Mouse (Mus musculus) stomach, embryonic 14.5 days (tissue): Measurements from ENCODE around the gene Trim71. TPM values are rescaled to one million over a fixed set of nuclear protein-coding genes. Genes with fewer than 3 reads are reported as not detected.

Source experiments
- ATAC-seq: fragments of 200-750 bp; cut with Nextera tagmentation; 2 replicates; pipeline ENCODE4 v1.8.0; 2017; ENCODE audit warnings: low read depth, moderate TSS enrichment; ENCODE audit not compliant: insufficient number of reproducible peaks, insufficient read depth, low FRiP score
- H3K27ac ChIP-seq: fragments of 300-500 bp; sonication (generic); 2 replicates; pipeline ENCODE4 v1.5.1; 2014; ENCODE audit warnings: mild to moderate bottlenecking, low read length, moderate library complexity, mixed read lengths
- H3K27me3 ChIP-seq: fragments of 300-500 bp; sonication (generic); 2 replicates; pipeline ENCODE4 v1.6.1; 2014; ENCODE audit warnings: low read length, control low read depth, mixed read lengths; ENCODE audit not compliant: control insufficient read depth, insufficient read depth
- H3K36me3 ChIP-seq: fragments of 300-500 bp; sonication (generic); 2 replicates; pipeline ENCODE4 v1.6.1; 2014; ENCODE audit warnings: mild to moderate bottlenecking, control low read depth, low read length, moderate library complexity, mixed read lengths; ENCODE audit not compliant: control insufficient read depth, insufficient read depth
- H3K4me1 ChIP-seq: fragments of 300-500 bp; sonication (generic); 2 replicates; pipeline ENCODE4 v1.6.1; 2014; ENCODE audit warnings: low read length, control low read depth, mixed read lengths; ENCODE audit not compliant: control insufficient read depth, insufficient read depth
- H3K4me2 ChIP-seq: fragments of 300-500 bp; sonication (generic); replicated peaks from 2 replicates; pipeline ENCODE4 v1.6.1; 2014; ENCODE audit warnings: low read depth, low read length, control low read depth
- H3K4me3 ChIP-seq: fragments of 300-500 bp; sonication (generic); 2 replicates; pipeline ENCODE4 v1.5.1; 2014; ENCODE audit warnings: low read depth, low read length, control low read depth
- H3K9ac ChIP-seq: fragments of 300-500 bp; sonication (generic); replicated peaks from 2 replicates; pipeline ENCODE4 v1.6.1; 2014; ENCODE audit warnings: low read depth, mild to moderate bottlenecking, control low read depth, low read length, moderate library complexity, mixed read lengths
- H3K9me3 ChIP-seq: fragments of 300-500 bp; sonication (generic); 2 replicates; pipeline ENCODE4 v1.6.1; 2016; ENCODE audit warnings: low read depth, low read length, control low read depth; ENCODE audit not compliant: control insufficient read depth
- WGBS: fragments of 180-500 bp; shearing (Covaris S2); extraction: QIAGEN DNeasy Blood & Tissue Kit; methylation state at CpG from one replicate; pipeline ENCODE4 v1.1.7; 2014; 5-methylcytosine and 5-hydroxymethylcytosine counted together
- polyA plus RNA-seq: library from polyadenylated mRNA; unstranded; fragments of >200 nt; fragmentation: Nextera tagmentation; extraction: Ambion mirVana; gene quantifications from 2 replicates; pipeline ENCODE4 v1.2.1, GENCODE M21; 2014

Gene Trim71
- 1.4 and 1.6 TPM in 2 replicates for polyA plus RNA-seq

GRCm38 (mm10) chr9:114563761-114564606, at the start of gene Trim71:
TSS of gene Trim71 (minus strand) at chr9:114564369.
- Histone ChIP-seq H3K27ac (peak within 1 kb of the TSS; percentile 93), H3K4me1 (peaks cover 9% of the 10 kb centered on the region; the same call in 1 of the 2 replicates), H3K36me3 (no peaks in the 10 kb centered on the region), H3K9me3 (no peaks in the 10 kb centered on the region), H3K4me2 (peak within 1 kb of the TSS; percentile 92), H3K9ac (peak within 1 kb of the TSS; percentile 67), H3K4me3 (peak within 1 kb of the TSS; percentile 59), H3K27me3 (peaks cover 4% of the 10 kb centered on the region; the same call in 1 of the 2 replicates)
- ATAC-seq: peak; percentile 51
- WGBS: under 1% methylated on average over 77 of the region's 91 CpGs

GRCm38 (mm10) chr9:114613026-114613425, 48.9 kb upstream of the Trim71 start:
- Histone ChIP-seq H3K27ac (no peak overlapping the region), H3K36me3 (peaks cover 51% of the 10 kb centered on the region), H3K9ac (no peak overlapping the region), H3K4me2 (no peak overlapping the region), H3K4me1 (no peaks in the 10 kb centered on the region), H3K9me3 (no peaks in the 10 kb centered on the region), H3K4me3 (no peak overlapping the region), H3K27me3 (no peaks in the 10 kb centered on the region)
- WGBS: 93% methylated on average over 4 of the region's 4 CpGs
- no peak for ATAC-seq

GRCm38 (mm10) chr9:114612566-114612965, 48.4 kb upstream of the Trim71 start:
- no peak overlapping the region for H3K4me2 ChIP-seq
- no peaks in the 10 kb centered on the region for H3K4me1 ChIP-seq
- no peak for ATAC-seq
- no peak overlapping the region for H3K27ac ChIP-seq
- H3K4me3 ChIP-seq: no peak overlapping the region
- no peak overlapping the region for H3K9ac ChIP-seq
- no peaks in the 10 kb centered on the region for H3K9me3 ChIP-seq
- 94% methylated on average over 4 of the region's 4 CpGs for WGBS
- peaks cover 51% of the 10 kb centered on the region for H3K36me3 ChIP-seq
- no peaks in the 10 kb centered on the region for H3K27me3 ChIP-seq

- Histone ChIP-seq H3K4me1 (no peaks in the 10 kb centered on the region), H3K9ac (no peak overlapping the region), H3K36me3 (peaks cover 56% of the 10 kb centered on the region), H3K9me3 (no peaks in the 10 kb centered on the region), H3K27ac (no peak overlapping the region), H3K4me2 (no peak overlapping the region), H3K4me3 (no peak overlapping the region), H3K27me3 (no peaks in the 10 kb centered on the region)
- ATAC-seq: no peak
- 92% methylated on average over 3 of the region's 3 CpGs for WGBS
These were observed 46.1 kb upstream of the Trim71 start for GRCm38 (mm10) chr9:114610266-114610665.

GRCm38 (mm10) chr9:114603876-114604540, 39.8 kb upstream of the Trim71 start:
- Histone ChIP-seq H3K36me3 (peaks cover 31% of the 10 kb centered on the region; the same call in 1 of the 2 replicates), H3K4me3 (no peak overlapping the region), H3K9me3 (no peaks in the 10 kb centered on the region), H3K27me3 (no peaks in the 10 kb centered on the region), H3K4me1 (no peaks in the 10 kb centered on the region), H3K9ac (no peak overlapping the region), H3K4me2 (no peak overlapping the region), H3K27ac (no peak overlapping the region)
- WGBS: 78% methylated on average over 12 of the region's 12 CpGs
- no peak for ATAC-seq

DNA sequence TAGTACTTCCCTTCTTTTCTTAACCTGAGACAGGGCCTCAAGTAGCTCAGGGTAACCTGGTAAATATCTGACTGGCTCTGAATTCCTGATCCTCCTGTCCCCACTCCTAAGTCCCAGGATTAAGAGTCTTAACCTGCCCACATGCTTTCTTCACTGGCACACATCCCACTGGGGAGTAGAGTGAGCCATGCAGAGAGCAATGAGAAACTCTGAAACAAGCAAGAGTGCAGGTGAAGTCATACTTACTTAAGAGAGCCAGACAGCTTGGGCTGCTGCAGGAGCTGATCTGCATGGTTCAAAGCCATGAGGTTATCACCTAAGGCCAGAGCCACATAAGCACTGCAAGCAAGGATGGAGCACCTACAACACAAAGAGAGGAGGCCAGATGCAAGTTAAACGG, 36.9 kb upstream of the Trim71 start:
- H3K27ac ChIP-seq: no peak overlapping the region
- H3K36me3 ChIP-seq: peaks cover 33% of the 10 kb centered on the region
- WGBS: 68% methylated on average over 1 of the region's 1 CpGs

DNA sequence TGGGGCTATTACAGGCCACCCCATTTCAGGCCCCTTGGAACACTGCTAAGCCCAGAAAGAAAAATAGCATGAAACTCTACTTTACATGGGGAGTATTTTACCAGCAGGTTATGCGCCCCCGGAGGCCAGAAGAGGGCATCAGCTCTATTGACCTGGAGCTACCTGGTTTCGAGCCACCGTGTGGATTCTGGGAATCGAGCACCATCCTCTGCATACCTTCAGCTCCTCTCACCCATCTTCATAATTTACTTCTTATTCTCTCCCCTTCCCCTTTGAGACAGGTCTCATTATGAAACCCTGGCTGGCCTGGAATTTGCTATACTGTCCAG, 20.8 kb upstream of the Trim71 start:
- Histone ChIP-seq H3K4me1 (0 out of 2 replicates have a peak, but pooled peaks cover 4% of the 10 kb centered on the region), H3K4me2 (peak overlapping the region; percentile 84; the same call in 1 of the 2 replicates), H3K9ac (no peak overlapping the region), H3K27me3 (no peaks in the 10 kb centered on the region), H3K9me3 (no peaks in the 10 kb centered on the region), H3K27ac (no peak overlapping the region), H3K4me3 (no peak overlapping the region), H3K36me3 (peaks cover 12% of the 10 kb centered on the region)
- no peak for ATAC-seq
- 33% methylated on average over 5 of the region's 5 CpGs for WGBS

More for the DNA sequence above, 36.9 kb upstream of the Trim71 start:
- no peak overlapping the region for H3K4me3 ChIP-seq
- no peaks in the 10 kb centered on the region for H3K9me3 ChIP-seq
- no peaks in the 10 kb centered on the region for H3K4me1 ChIP-seq
- H3K9ac ChIP-seq: no peak overlapping the region
- no peaks in the 10 kb centered on the region for H3K27me3 ChIP-seq
- ATAC-seq: no peak
- no peak overlapping the region for H3K4me2 ChIP-seq

DNA sequence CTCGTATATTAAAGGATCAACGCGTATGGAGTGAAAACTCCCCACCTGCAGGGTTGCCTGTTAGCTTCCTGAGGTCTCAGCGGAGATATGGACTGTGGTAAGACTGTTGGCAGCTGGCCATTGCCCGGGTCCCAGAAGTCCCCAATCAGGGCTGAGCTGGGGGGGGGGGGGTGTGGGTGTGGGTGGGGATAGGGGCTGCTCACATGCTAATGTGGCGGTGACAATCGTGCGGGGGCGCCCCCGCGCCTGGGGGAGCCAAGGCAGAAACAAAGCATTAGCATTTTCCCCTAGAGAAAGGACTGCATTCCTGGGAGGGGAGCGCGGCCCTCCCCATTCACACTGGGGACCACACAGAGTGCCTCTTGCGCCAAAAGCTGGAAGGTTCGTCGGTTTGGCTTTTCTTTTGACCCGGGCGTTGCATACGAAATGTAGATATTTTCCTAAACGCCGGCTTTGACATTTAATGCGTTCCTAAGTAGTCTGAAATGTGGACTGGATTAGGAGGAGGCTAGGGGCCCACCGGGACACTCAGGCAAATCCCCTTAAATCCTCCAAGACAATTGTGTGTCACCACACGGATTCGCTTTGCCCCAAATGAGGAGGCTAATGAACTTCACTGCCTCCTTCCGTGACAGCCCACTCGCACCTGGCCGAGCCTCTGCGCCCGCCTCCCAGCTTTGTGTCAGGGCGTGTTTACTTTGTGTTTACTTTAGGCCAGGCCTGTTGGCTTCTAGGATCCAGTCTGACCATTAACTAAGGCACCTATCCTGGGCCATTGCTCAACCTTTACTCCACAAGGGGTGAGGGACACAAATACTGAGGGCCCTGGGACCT, 20.2 kb upstream of the Trim71 start:
- peaks cover 12% of the 10 kb centered on the region for H3K36me3 ChIP-seq
- peak overlapping the region; percentile 38 for H3K4me3 ChIP-seq
- peak; percentile 69 for ATAC-seq
- peak overlapping the region; percentile 74 for H3K27ac ChIP-seq
- H3K9me3 ChIP-seq: no peaks in the 10 kb centered on the region
- H3K4me2 ChIP-seq: peak overlapping the region; percentile 84
- 6% methylated on average over 31 of the region's 31 CpGs for WGBS
- H3K27me3 ChIP-seq: no peaks in the 10 kb centered on the region
- H3K9ac ChIP-seq: peak overlapping the region; percentile 28; the same call in 1 of the 2 replicates
- 0 out of 2 replicates have a peak, but pooled peaks cover 4% of the 10 kb centered on the region for H3K4me1 ChIP-seq
